Mouse (Mus musculus): ENCODE data around the gene Scml4.

- TF ChIP-seq CTCF (IDR thresholded peaks at IDR 0.05; ENCODE audit: control insufficient read depth, insufficient read depth, insufficient read length): no peak
- TF ChIP-seq MYOG (IDR thresholded peaks at IDR 0.05; ENCODE audit: control insufficient read depth, extremely low read depth, insufficient read length): no peak
- no peak for TF ChIP-seq MAX (IDR thresholded peaks at IDR 0.05)
- TF ChIP-seq USF1 (IDR thresholded peaks at IDR 0.05; ENCODE audit: low read depth): no peak
- no peak for TF ChIP-seq FOSL1 (IDR thresholded peaks at IDR 0.05; ENCODE audit: insufficient read depth, low read length, poor library complexity, severe bottlenecking)
- no peak for TF ChIP-seq CEBPB (IDR thresholded peaks at IDR 0.05; ENCODE audit: low read depth)
- TF ChIP-seq MYOD1 (IDR thresholded peaks at IDR 0.05; ENCODE audit: control insufficient read depth, insufficient read length, low read depth): no peak
These were observed 4.5 kb downstream of the Scml4 start for GRCm38 (mm10) chr10:42864696-42865095.

Data from C2C12 (cell line).